Mouse (Mus musculus) intestine, postnatal 0 days (tissue): ENCODE data around the gene Ttll8. TPM values are rescaled to one million over a fixed set of nuclear protein-coding genes. Genes with fewer than 3 reads are reported as not detected.
A peak's percentile ranks its signal among the peaks of the same experiment; 100 is the strongest.

Experiments
- ATAC-seq: fragments of 200-750 bp; cut with Nextera tagmentation; 2 replicates; pipeline ENCODE4 v1.8.0; 2017; ENCODE audit warnings: mild to moderate bottlenecking, moderate TSS enrichment, moderate library complexity
- H3K27ac ChIP-seq: fragments of 300-500 bp; sonication (generic); 2 replicates; pipeline ENCODE4 v1.5.1; 2014; ENCODE audit warnings: mild to moderate bottlenecking, low read depth, low read length, moderate library complexity
- H3K27me3 ChIP-seq: fragments of 300-500 bp; sonication (generic); replicated peaks from 2 replicates; pipeline ENCODE4 v1.6.1; 2014; ENCODE audit warnings: low read length, mixed read lengths; ENCODE audit not compliant: control insufficient read depth, insufficient read depth
- H3K36me3 ChIP-seq: fragments of 300-500 bp; sonication (generic); 2 replicates; pipeline ENCODE4 v1.6.1; 2014; ENCODE audit warnings: mild to moderate bottlenecking, moderate library complexity; ENCODE audit not compliant: control insufficient read depth, insufficient read depth
- H3K4me1 ChIP-seq: fragments of 300-500 bp; sonication (generic); replicated peaks from 2 replicates; pipeline ENCODE4 v1.6.1; 2014; ENCODE audit warnings: antibody characterized with exemption, low read length, mixed read lengths; ENCODE audit not compliant: control insufficient read depth, insufficient read depth
- H3K4me2 ChIP-seq: fragments of 300-500 bp; sonication (generic); replicated peaks from 2 replicates; pipeline ENCODE4 v1.6.1; 2014; ENCODE audit warnings: low read depth, mild to moderate bottlenecking, moderate library complexity
- H3K4me3 ChIP-seq: fragments of 300-500 bp; sonication (generic); 2 replicates; pipeline ENCODE4 v1.5.1; 2014; ENCODE audit warnings: low read depth, low read length
- H3K9ac ChIP-seq: fragments of 300-500 bp; sonication (generic); 2 replicates; pipeline ENCODE4 v1.6.1; 2014; ENCODE audit warnings: mild to moderate bottlenecking, low read depth, low read length
- H3K9me3 ChIP-seq: fragments of 300-500 bp; sonication (generic); 2 replicates; pipeline ENCODE4 v1.6.1; 2016; ENCODE audit warnings: mixed run types; ENCODE audit not compliant: control insufficient read depth
- CTCF ChIP-seq: sonication (generic); IDR thresholded peaks from 2 replicates; pipeline ENCODE4 v1.5.1; 2016; ENCODE audit warnings: low read depth, mild to moderate bottlenecking, control low read depth, antibody characterized with exemption, moderate library complexity
- WGBS: fragments of 180-500 bp; shearing (Covaris S2); extraction: QIAGEN DNeasy Blood & Tissue Kit; methylation state at CpG from one replicate; pipeline ENCODE4 v1.1.7; 2014; 5-methylcytosine and 5-hydroxymethylcytosine counted together
- polyA plus RNA-seq: library from polyadenylated mRNA; unstranded; fragments of >200 nt; fragmentation: Nextera tagmentation; extraction: Ambion mirVana; gene quantifications from 2 replicates; pipeline ENCODE4 v1.2.1, GENCODE M21; 2015

Gene Ttll8
- polyA plus RNA-seq, 1 experiment from 2014 or later = not detected

DNA sequence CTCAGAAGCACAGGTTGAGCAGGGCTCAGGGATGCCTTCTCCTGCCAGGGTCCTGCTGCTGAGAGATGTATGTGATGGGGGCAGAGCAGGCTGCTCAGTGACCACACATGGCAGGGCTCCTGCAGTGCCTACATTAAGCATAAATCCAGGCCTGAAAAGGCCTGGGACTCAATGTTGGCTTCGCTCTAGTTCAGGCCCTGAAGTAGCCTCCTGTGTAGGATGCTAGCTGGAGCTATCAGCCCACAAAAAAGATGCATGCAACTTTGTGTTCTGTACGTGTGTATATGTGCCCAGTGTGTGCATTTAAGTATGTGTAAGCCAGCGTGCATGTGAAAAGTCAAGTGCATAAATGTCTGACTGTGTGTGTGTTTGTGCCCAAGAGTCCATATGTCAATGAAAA, 80.2 kb downstream of the Ttll8 start:
- Histone ChIP-seq H3K36me3 (no peaks in the 10 kb centered on the region), H3K27ac (no peak overlapping the region), H3K4me2 (no peak overlapping the region), H3K4me3 (no peak overlapping the region), H3K9ac (no peak overlapping the region), H3K27me3 (no peaks in the 10 kb centered on the region), H3K4me1 (no peaks in the 10 kb centered on the region), H3K9me3 (no peaks in the 10 kb centered on the region)
- 93% methylated on average over 3 of the region's 3 CpGs for WGBS
- TF ChIP-seq CTCF = no peak
- ATAC-seq = no peak

DNA sequence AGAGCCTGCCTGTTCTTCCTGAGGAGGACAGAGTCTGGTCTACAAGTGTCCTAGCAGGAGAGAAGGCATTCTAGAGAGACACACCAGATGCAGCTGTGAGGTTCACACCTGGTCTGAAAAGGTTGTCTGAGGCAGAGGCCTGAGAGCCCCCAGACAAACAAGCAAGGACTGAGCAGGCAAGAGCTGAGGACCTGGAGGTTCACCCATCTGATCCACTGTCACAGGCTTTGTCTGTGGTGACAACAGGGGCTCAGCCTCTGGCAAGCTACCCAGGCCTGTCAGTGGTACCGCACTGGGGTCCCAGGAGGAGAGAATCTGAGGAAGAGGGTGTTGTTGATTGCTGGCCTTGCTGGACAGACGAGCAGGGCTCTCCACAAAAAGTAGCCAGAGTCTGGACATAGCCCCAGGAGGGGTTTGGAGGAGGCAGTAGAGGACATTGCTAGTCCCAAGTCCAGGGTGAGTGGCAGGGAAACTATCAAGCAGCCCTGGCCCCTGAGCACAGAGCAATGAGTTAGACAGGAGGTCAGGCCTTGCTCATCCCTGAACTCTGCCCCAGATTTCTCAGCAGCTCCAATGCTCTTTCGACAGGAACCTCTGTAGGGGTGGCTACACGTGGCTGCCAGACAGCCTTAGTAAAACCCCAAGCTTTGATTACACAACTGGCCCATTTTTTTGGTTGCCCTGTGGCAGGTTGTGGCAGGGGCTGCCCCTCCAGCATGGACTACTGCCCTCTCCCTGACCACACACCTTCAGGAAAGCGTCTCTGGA, 83.6 kb downstream of the Ttll8 start:
- H3K9ac ChIP-seq = no peak overlapping the region

DNA sequence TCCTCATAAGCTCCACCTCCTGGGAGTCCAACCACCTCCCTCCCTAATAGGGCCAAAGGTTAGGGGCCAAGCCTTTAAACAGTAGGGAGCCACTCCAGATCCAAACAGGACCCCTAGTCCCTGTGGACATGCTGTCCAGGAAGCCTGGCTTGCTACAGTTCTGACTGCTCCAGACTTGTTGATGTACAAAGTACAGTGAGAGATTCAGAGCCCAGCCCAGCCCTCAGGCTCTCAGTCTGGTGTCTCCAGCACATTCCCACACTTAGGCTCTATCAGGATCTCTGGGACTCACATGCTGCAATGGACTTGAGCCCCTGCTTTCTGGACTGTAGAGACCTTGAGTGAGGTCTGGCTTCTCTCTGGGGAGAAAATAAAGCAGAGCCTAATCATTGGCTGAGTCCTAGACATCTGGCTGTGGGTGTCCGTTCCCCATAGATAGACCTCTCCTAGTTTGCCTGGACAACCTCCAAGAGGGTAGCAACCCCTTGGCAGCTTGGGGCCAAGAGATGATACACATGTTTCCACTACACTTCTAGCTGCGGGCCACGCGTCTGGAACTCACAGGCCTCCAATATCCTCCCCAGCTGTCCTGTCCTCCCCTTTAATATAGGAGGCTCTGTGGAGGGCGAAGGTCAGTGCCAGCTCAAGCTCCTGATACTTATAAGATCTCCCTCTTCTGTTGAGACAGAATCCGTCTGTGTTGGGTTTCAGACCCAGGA, 86.0 kb downstream of the Ttll8 start:
- H3K27ac ChIP-seq = peak overlapping the region; percentile 90
- H3K4me2 ChIP-seq = peak overlapping the region; percentile 6; the same call in 1 of the 2 replicates
- peaks cover 9% of the 10 kb centered on the region for H3K4me1 ChIP-seq
- H3K9ac ChIP-seq = no peak overlapping the region
- TF ChIP-seq CTCF = no peak
- ATAC-seq = peak; percentile 64
- H3K4me3 ChIP-seq = no peak overlapping the region
- WGBS = 54% methylated on average over 6 of the region's 6 CpGs
- H3K36me3 ChIP-seq = peaks cover 17% of the 10 kb centered on the region; the same call in 1 of the 2 replicates
- H3K9me3 ChIP-seq = no peaks in the 10 kb centered on the region
- H3K27me3 ChIP-seq = no peaks in the 10 kb centered on the region

More for the DNA sequence above, 83.6 kb downstream of the Ttll8 start:
- Histone ChIP-seq H3K4me1 (peaks cover 3% of the 10 kb centered on the region; the same call in 1 of the 2 replicates), H3K4me3 (no peak overlapping the region), H3K36me3 (0 out of 2 replicates have a peak, but pooled peaks cover 1% of the 10 kb centered on the region), H3K27ac (no peak overlapping the region), H3K27me3 (no peaks in the 10 kb centered on the region), H3K4me2 (no peak overlapping the region), H3K9me3 (no peaks in the 10 kb centered on the region)
- 69% methylated on average over 5 of the region's 5 CpGs for WGBS
- no peak for TF ChIP-seq CTCF
- no peak for ATAC-seq

DNA sequence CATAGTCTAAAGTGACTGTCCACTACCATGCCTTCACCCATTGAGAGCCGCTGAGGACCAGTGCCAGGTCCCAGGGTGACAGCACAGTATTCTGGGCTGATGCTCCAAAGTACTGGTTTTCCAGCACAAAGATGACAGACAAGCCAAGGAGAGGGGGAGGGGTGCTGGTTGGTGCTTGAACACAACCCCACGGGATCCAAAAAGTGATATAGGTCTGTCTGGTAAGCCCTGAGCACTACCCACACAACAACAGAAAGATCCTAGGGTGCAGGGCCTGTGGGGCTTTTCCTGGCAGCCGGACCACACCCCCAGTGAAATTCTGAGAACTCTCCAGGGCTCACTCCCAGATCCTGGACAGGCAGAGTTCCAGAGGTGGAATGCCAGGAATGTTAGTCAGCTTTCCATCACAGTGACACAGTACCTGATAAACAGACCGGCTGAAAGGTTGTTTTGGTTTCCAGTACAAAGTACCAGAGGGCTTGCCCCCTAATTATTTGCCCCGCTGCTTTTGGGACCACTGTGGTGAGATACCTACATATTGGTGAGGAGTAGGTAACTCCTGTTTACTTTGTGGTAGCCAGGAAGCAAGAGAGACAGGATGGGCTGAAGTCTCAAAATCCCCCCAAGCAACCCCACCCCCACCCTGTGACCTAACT, 86.7 kb downstream of the Ttll8 start:
- WGBS = 21% methylated on average over 5 of the region's 5 CpGs
- Histone ChIP-seq H3K27me3 (no peaks in the 10 kb centered on the region), H3K27ac (peak overlapping the region; percentile 90), H3K4me3 (no peak overlapping the region), H3K9me3 (no peaks in the 10 kb centered on the region), H3K36me3 (peaks cover 17% of the 10 kb centered on the region; the same call in 1 of the 2 replicates), H3K4me1 (peaks cover 9% of the 10 kb centered on the region), H3K4me2 (no peak overlapping the region), H3K9ac (no peak overlapping the region)
- peak; percentile 22; the same call in 1 of the 2 replicates for ATAC-seq
- no peak for TF ChIP-seq CTCF

DNA sequence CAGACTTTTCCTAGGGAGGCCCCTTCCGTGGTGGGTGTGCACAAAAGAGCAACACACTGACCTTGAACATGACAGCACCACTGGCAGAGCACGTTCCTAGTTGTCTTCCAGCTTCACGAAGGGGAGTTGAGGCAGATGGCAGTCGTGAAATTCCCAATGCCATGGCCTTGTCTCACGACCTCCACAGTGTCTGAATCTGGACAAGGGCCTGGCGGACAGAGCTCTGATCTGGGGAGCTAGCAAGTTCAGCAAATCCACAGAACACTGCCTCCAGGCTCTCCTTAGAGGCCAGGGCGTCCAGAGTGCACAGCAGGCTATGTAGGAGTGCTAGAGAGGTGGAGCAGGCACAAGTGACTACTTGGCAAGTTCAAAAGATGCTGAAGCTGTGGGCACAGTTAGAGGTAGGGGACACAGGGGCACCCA, 87.3 kb downstream of the Ttll8 start:
- H3K9ac ChIP-seq = no peak overlapping the region
- no peak overlapping the region for H3K4me3 ChIP-seq
- WGBS = 37% methylated on average over 7 of the region's 7 CpGs
- no peak for TF ChIP-seq CTCF
- H3K27me3 ChIP-seq = no peaks in the 10 kb centered on the region
- peak overlapping the region; percentile 90 for H3K27ac ChIP-seq
- peaks cover 9% of the 10 kb centered on the region for H3K4me1 ChIP-seq
- peaks cover 17% of the 10 kb centered on the region; the same call in 1 of the 2 replicates for H3K36me3 ChIP-seq
- no peak overlapping the region for H3K4me2 ChIP-seq
- no peak for ATAC-seq
- H3K9me3 ChIP-seq = no peaks in the 10 kb centered on the region
